Mouse (Mus musculus): Measurements from ENCODE around the gene Them7. TPM values are rescaled to one million over a fixed set of nuclear protein-coding genes. Genes with fewer than 3 reads are reported as not detected.

The Them7 gene
- polyA plus RNA-seq, 2 experiments from 2014 or later = not detected

GRCm38 (mm10) chr2:105380757-105381319, 156.7 kb downstream of the Them7 start:
- no peak for ATAC-seq

- no peak for ATAC-seq
Measured at GRCm38 (mm10) chr2:105383063-105383462, 158.9 kb downstream of the Them7 start.

- no peak for ATAC-seq
Measured at GRCm38 (mm10) chr2:105384998-105385397, 160.9 kb downstream of the Them7 start.

GRCm38 (mm10) chr2:105386418-105386817, 162.3 kb downstream of the Them7 start:
- peak; percentile 59 for ATAC-seq

GRCm38 (mm10) chr2:105389007-105389890, 165.1 kb downstream of the Them7 start:
- ATAC-seq = no peak

GRCm38 (mm10) chr2:105390653-105391413, 166.7 kb downstream of the Them7 start:
- ATAC-seq = peak; percentile 29

GRCm38 (mm10) chr2:105391414-105391784, 167.3 kb downstream of the Them7 start:
- no peak for ATAC-seq

GRCm38 (mm10) chr2:105392514-105392913, 168.4 kb downstream of the Them7 start:
- no peak for ATAC-seq

GRCm38 (mm10) chr2:105394375-105394774, 170.3 kb downstream of the Them7 start:
- no peak for ATAC-seq

GRCm38 (mm10) chr2:105396066-105396465, 171.9 kb downstream of the Them7 start:
- ATAC-seq = no peak

GRCm38 (mm10) chr2:105397446-105398211, 173.5 kb downstream of the Them7 start:
- no peak for ATAC-seq

- peak; percentile 67 for ATAC-seq
Measured at GRCm38 (mm10) chr2:105398636-105399084, 174.5 kb downstream of the Them7 start.

GRCm38 (mm10) chr2:105399085-105399891, 175.2 kb downstream of the Them7 start, which contains the start of gene Rcn1:
Gene Rcn1, minus strand, starts transcription at chr2:105399319.
- peak; percentile 72 for ATAC-seq

- ATAC-seq = no peak
Measured at GRCm38 (mm10) chr2:105400558-105400957, 176.4 kb downstream of the Them7 start.

- peak; percentile 49 for ATAC-seq
Measured at GRCm38 (mm10) chr2:105402180-105402579, 178.1 kb downstream of the Them7 start.

GRCm38 (mm10) chr2:105408511-105408910, 184.4 kb downstream of the Them7 start:
- ATAC-seq = no peak

GRCm38 (mm10) chr2:105409253-105409652, 185.1 kb downstream of the Them7 start:
- no peak for ATAC-seq

GRCm38 (mm10) chr2:105414309-105414708, 190.2 kb downstream of the Them7 start:
- ATAC-seq = no peak

GRCm38 (mm10) chr2:105416046-105416659, 192.0 kb downstream of the Them7 start:
- ATAC-seq = no peak

GRCm38 (mm10) chr2:105416660-105417348, 192.7 kb downstream of the Them7 start:
- no peak for ATAC-seq

Data from CD4-positive, CD25-positive, alpha-beta regulatory T cell, adult 4 months (primary cell).